Comparison of ENCODE assay signal across 21 mouse cellular contexts in the genomic region with DNA sequence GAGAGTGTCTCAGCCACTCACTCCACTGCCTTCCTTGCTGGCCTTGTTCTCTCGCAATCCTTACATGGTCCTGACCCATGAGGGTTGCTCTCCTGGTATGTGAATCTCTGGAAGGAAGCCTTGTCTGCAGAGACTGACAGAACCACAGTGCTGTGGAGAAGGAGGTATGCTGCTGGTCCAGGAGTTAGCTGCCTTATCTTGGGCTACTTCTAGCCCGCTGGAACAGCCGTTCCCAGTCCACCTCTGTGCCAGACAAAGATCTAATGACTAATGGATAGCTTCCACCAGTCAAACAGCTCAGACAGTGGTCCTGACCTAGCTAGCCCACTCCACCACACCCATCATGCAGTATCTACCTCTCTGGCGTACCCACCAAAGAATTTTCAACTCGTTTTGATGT. TPM values are rescaled to one million over a fixed set of nuclear protein-coding genes. Genes with fewer than 3 reads are reported as not detected.
"Had no signal": no experiment of that assay in that cellular context is flagged by ENCODE, and none has a peak within 500 bp of the region (broad histone marks: within the 10 kb centered on the region; RNA-seq: fewer than 3 reads in every experiment).

No protein-coding gene starts in this region.

- DNase-seq: right cerebral cortex, adult 18-20 months; right cerebral cortex, postnatal 14 days; right cerebral cortex, postnatal 25 days; right cerebral cortex, postnatal 4 days; spleen, adult 18-20 months; thymus, adult 18-20 months; thymus, adult 2 months; thymus, postnatal 14 days; thymus, postnatal 25 days; thymus, postnatal 36 days; thymus, postnatal 4 days had no signal

- H3K9ac ChIP-seq: neural tube, embryonic 13.5 days; neural tube, embryonic 15.5 days; stomach, embryonic 15.5 days had no signal

- H3K4me3 ChIP-seq: neural tube, embryonic 13.5 days; neural tube, embryonic 15.5 days; stomach, embryonic 15.5 days had no signal

- H3K36me3 ChIP-seq: neural tube, embryonic 13.5 days; neural tube, embryonic 15.5 days; stomach, embryonic 15.5 days had no signal

- H3K9me3 ChIP-seq: neural tube, embryonic 13.5 days; neural tube, embryonic 15.5 days; stomach, embryonic 15.5 days had no signal

- H3K27ac ChIP-seq: neural tube, embryonic 13.5 days; neural tube, embryonic 15.5 days; stomach, embryonic 15.5 days; stomach, postnatal 0 days had no signal

- H3K27me3 ChIP-seq: neural tube, embryonic 15.5 days; stomach, embryonic 15.5 days had no signal

RNA-seq across cellular contexts. Expression of gene Ldhc, which starts 24.6 kb away (rescaled TPM):
- polyA plus RNA-seq: neural tube, embryonic 13.5 days; small intestine, adult 2 months; spleen, adult 2 months; stomach, embryonic 14.5 days; stomach, embryonic 16.5 days; stomach, postnatal 0 days; thymus, postnatal 0 days; urinary bladder, adult 2 months had no signal
